Mouse (Mus musculus) lung, embryonic 16.5 days (tissue): ENCODE results near the gene Fitm2. TPM values are rescaled to one million over a fixed set of nuclear protein-coding genes. Genes with fewer than 3 reads are reported as not detected.

ENCODE experiments used
- ATAC-seq: fragments of 200-750 bp; cut with Nextera tagmentation; 2 replicates; pipeline ENCODE4 v1.8.0; 2017; ENCODE audit warnings: low read depth, mild to moderate bottlenecking, moderate library complexity
- H3K27ac ChIP-seq: fragments of 300-500 bp; sonication (generic); 2 replicates; pipeline ENCODE4 v1.5.1; 2014; ENCODE audit warnings: mild to moderate bottlenecking, control low read depth, low read length
- H3K27me3 ChIP-seq: fragments of 300-500 bp; sonication (generic); 2 replicates; pipeline ENCODE4 v1.6.1; 2014; ENCODE audit warnings: low read depth, low read length, mixed read lengths; ENCODE audit not compliant: control insufficient read depth, insufficient read depth
- H3K36me3 ChIP-seq: fragments of 300-500 bp; sonication (generic); 2 replicates; pipeline ENCODE4 v1.6.1; 2014; ENCODE audit warnings: low read length; ENCODE audit not compliant: control insufficient read depth, insufficient read depth
- H3K4me1 ChIP-seq: fragments of 300-500 bp; sonication (generic); replicated peaks from 2 replicates; pipeline ENCODE4 v1.6.1; 2014; ENCODE audit warnings: low read length, mixed read lengths; ENCODE audit not compliant: control insufficient read depth, insufficient read depth
- H3K4me2 ChIP-seq: fragments of 300-500 bp; sonication (generic); 2 replicates; pipeline ENCODE4 v1.6.1; 2014; ENCODE audit warnings: low read depth, low read length, control low read depth
- H3K4me3 ChIP-seq: fragments of 300-500 bp; sonication (generic); 2 replicates; pipeline ENCODE4 v1.5.1; 2014; ENCODE audit warnings: mild to moderate bottlenecking, low read length, control low read depth
- H3K9ac ChIP-seq: fragments of 300-500 bp; sonication (generic); 2 replicates; pipeline ENCODE4 v1.6.1; 2014; ENCODE audit warnings: low read length, control low read depth
- H3K9me3 ChIP-seq: fragments of 300-500 bp; sonication (generic); 2 replicates; pipeline ENCODE4 v1.6.1; 2016; ENCODE audit warnings: low read length; ENCODE audit not compliant: control insufficient read depth
- WGBS: fragments of 180-500 bp; shearing (Covaris S2); extraction: QIAGEN DNeasy Blood & Tissue Kit; methylation state at CpG from one replicate; pipeline ENCODE4 v1.1.7; 2014; 5-methylcytosine and 5-hydroxymethylcytosine counted together
- polyA plus RNA-seq: library from polyadenylated mRNA; unstranded; fragments of >200 nt; fragmentation: Nextera tagmentation; extraction: Ambion mirVana; gene quantifications from 2 replicates; pipeline ENCODE4 v1.2.1, GENCODE M21; 2015

Fitm2 gene
- polyA plus RNA-seq, 1 experiment from 2014 or later: 9.5 TPM

DNA sequence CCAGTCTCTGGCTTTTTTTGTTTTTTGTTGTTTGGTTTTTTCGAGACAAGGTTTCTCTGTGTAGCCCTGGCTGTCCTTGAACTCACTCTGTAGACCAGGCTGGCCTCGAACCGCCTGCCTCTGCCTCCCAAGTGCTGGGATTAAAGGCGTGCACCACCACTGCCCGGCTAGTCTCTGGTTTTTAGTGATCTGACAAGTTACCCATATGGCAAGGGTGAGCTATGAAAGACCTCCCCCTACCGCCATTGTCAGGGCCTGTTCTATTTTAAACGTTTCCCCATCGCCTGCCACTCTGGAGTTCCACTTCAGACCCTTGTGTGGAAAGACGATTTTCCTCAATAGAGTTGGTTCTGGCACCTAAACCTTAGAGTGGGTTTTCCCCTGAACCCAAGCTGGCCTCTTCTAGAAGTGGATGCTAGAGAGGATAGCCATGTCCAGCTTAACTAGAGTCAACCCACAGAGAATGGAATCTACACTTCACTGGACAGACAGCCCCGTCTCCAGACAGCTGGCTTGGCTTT is 52.0 kb downstream of the Fitm2 start:
- Histone ChIP-seq H3K4me1 (peaks cover 18% of the 10 kb centered on the region), H3K9ac (peak overlapping the region; percentile 78), H3K4me3 (peak overlapping the region; percentile 97), H3K4me2 (peak overlapping the region; percentile 75), H3K27me3 (no peaks in the 10 kb centered on the region), H3K36me3 (no peaks in the 10 kb centered on the region), H3K27ac (no peak overlapping the region), H3K9me3 (no peaks in the 10 kb centered on the region)
- WGBS: 17% methylated on average over 10 of the region's 10 CpGs
- ATAC-seq: no peak

GRCm38 (mm10) chr2:163419346-163420045 is 52.9 kb downstream of the Fitm2 start:
- ATAC-seq: peak; percentile 99
- under 1% methylated on average over 63 of the region's 71 CpGs for WGBS

DNA sequence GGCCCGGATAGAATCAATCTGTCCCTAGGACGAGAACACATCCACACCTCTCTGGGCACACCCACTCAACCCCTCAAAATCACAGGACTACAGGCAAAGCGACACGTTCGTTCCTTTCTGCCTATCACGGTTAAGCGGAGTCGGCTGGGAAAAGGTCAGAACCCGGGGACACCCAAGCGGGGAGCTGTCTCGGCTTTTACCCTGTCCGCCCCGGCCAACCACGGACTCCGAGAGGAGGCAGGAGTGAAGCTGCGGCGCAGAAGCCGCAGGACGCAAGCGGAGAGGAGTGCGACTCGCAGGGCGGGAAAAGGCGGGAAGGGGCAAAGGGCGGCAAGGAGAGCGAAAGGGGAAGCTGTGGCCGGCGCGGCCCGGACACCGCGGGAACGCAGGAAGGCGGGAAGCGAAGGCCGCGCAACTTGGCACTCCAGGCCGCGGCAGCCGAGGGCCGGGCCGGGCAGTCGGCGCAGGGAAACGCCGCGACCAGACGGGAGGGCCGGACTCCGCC is 53.5 kb downstream of the Fitm2 start:
- under 1% methylated on average over 50 of the region's 50 CpGs for WGBS
- H3K9ac ChIP-seq: peak overlapping the region; percentile 93
- H3K4me1 ChIP-seq: peaks cover 18% of the 10 kb centered on the region
- peak overlapping the region; percentile 97 for H3K4me3 ChIP-seq
- peak overlapping the region; percentile 69; the same call in 1 of the 2 replicates for H3K27ac ChIP-seq
- peaks cover 7% of the 10 kb centered on the region for H3K36me3 ChIP-seq
- no peaks in the 10 kb centered on the region for H3K27me3 ChIP-seq
- H3K4me2 ChIP-seq: peak overlapping the region; percentile 69
- ATAC-seq: peak; percentile 54
- no peaks in the 10 kb centered on the region for H3K9me3 ChIP-seq

More at GRCm38 (mm10) chr2:163419346-163420045, 52.9 kb downstream of the Fitm2 start:
- Histone ChIP-seq H3K9ac (peak overlapping the region; percentile 93), H3K4me1 (peaks cover 18% of the 10 kb centered on the region), H3K4me2 (peak overlapping the region; percentile 75), H3K27me3 (no peaks in the 10 kb centered on the region), H3K4me3 (peak overlapping the region; percentile 97), H3K36me3 (peaks cover 3% of the 10 kb centered on the region), H3K27ac (peak overlapping the region; percentile 71), H3K9me3 (no peaks in the 10 kb centered on the region)

DNA sequence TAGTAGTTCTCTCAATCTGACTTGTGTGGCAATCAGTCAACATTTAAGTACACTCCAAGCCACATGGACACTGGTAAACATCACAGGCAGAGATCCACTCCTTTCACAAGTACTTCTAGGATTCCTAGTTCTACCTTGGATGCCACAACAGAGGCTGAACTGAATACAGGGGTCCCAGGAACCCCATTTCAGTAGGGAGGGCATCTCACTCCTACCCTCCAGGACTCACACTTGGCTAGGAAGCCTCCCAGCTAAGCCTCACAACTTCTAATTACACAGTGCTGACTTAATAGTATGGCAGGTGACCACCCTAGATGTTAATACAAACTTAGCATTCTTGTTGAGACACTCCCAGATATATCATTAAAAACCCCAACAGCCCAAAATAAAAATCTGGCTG is 54.6 kb downstream of the Fitm2 start:
- H3K27ac ChIP-seq: no peak overlapping the region
- no peaks in the 10 kb centered on the region for H3K27me3 ChIP-seq
- H3K4me2 ChIP-seq: peak overlapping the region; percentile 69
- peak overlapping the region; percentile 97 for H3K4me3 ChIP-seq
- H3K36me3 ChIP-seq: peaks cover 7% of the 10 kb centered on the region
- H3K4me1 ChIP-seq: peaks cover 18% of the 10 kb centered on the region
- ATAC-seq: no peak
- peak overlapping the region; percentile 93 for H3K9ac ChIP-seq
- no peaks in the 10 kb centered on the region for H3K9me3 ChIP-seq

- no peak overlapping the region for H3K4me2 ChIP-seq
- no peak for ATAC-seq
- peaks cover 18% of the 10 kb centered on the region for H3K4me1 ChIP-seq
- no peak overlapping the region for H3K9ac ChIP-seq
- 90% methylated on average over 6 of the region's 6 CpGs for WGBS
- no peak overlapping the region for H3K4me3 ChIP-seq
- H3K27me3 ChIP-seq: no peaks in the 10 kb centered on the region
- peaks cover 10% of the 10 kb centered on the region for H3K36me3 ChIP-seq
- no peaks in the 10 kb centered on the region for H3K9me3 ChIP-seq
- no peak overlapping the region for H3K27ac ChIP-seq
Measured at GRCm38 (mm10) chr2:163417026-163417425, 55.4 kb downstream of the Fitm2 start.

Other genes starting within 250 kb of the Fitm2 start
- 4.4 and 4.8 TPM in 2 replicates for gene Jph2, start 74.6 kb downstream of the Fitm2 start, polyA plus RNA-seq
- 83.2 and 89.9 TPM in 2 replicates for gene Oser1, start 47.9 kb downstream of the Fitm2 start, polyA plus RNA-seq
- 0.89 and 0.92 TPM in 2 replicates for gene Gdap1l1, start 34.2 kb downstream of the Fitm2 start, polyA plus RNA-seq
- gene R3hdml, start 19.7 kb upstream of the Fitm2 start, polyA plus RNA-seq: not detected in 2 replicates
- gene Hnf4a, start 34.2 kb upstream of the Fitm2 start, polyA plus RNA-seq: 0.34 TPM in 1 of 2 replicates, not detected in the other
- 29.5 and 31.2 TPM in 2 replicates for gene Ttpal, start 129.7 kb upstream of the Fitm2 start, polyA plus RNA-seq
- 71.5 and 72.8 TPM in 2 replicates for gene Serinc3, start 172.5 kb upstream of the Fitm2 start, polyA plus RNA-seq
- 133 and 134 TPM in 2 replicates for gene Pkig, start 185.8 kb upstream of the Fitm2 start, polyA plus RNA-seq